Mouse (Mus musculus) brain, embryonic 18.5 days (tissue): ENCODE measurements around the gene Pip4k2b.

ENCODE experiments used
- DNase-seq: peaks from one replicate; pipeline ENCODE4 v3.0.0-alpha.2; 2012; ENCODE audit warnings: low read depth, low spot score

Pip4k2b gene

GRCm38 (mm10) chr11:97695712-97696401 is 48.6 kb downstream of the Pip4k2b start:
- DNase-seq: peak; percentile 28

DNA sequence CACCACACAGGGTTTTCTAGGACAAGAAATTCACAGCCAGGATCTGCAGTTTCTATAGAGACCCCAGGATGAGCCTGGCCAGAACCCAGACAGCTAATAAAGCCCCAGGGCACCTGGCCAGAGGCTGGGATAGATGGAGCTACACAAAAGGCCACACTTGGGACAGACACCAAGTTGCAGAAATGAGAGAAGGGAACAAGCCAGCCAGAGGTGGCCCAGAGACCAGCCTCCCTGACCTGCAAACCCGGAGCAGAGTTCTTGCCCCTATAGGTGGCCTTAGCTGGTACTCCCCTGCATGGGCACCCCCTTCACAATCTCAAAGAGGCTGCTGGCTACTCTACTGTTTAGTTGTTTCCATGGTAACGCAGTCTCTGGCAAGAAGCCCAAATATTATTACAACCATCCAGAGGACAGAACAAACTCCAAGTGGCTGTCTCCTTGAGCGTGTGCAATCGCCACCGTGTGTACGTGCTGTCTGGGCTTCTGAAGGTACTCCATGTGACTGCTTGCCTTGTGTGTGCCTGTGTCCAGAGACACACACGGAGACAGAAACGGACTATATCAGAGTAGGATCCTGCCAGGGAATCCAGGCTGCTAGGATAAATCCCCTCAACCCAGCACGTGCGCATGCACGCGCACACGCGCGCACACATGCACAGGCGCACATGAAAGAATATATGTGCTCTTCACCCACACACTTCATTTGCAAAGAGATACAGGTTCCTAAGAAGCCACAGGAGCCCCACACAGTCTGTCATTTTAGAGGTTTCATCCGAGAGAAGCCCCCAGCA is 49.4 kb downstream of the Pip4k2b start:
- peak; percentile 45 for DNase-seq

DNA sequence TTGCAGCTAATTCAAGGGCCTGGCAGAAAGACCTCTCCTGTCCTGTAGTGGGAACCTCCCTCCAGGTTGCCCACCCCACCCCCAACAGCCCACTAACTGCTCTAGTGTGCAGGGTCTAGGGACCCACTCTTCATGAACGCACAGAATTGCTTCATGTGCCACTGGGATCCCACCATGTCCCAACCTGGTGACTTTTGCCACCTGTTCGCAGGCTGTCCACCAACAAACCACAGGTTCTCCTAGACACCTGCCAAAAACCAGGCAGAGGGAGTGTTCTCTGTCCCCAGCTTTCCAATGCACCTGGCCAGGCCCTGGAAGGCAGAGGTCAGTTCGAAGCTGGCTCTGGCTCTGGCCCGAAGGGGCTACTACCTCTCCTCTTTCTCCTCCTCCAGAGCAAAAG is 50.1 kb downstream of the Pip4k2b start:
- no peak for DNase-seq

- no peak for DNase-seq
Measured at GRCm38 (mm10) chr11:97689861-97690260, 54.6 kb downstream of the Pip4k2b start.

DNA sequence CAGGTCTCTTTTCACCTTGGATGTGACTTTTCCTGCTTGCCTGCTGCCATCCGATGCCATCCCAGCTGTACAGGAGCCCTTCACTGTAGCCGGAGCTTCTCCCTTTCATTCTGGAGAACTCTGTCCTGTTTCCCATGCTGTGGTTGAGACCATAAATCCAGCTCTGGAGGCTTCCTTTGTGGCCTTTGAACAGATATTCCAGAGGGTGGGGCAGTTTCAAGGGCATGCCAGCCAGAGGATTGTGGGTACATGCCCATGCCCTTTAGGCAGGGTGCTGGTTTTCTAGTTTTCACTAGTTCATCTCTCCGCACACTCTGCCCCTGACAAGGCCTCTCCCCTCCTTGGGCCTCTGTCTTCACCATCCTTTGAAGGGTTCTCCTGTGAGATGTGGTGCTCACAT is 57.4 kb downstream of the Pip4k2b start:
- DNase-seq: no peak

DNA sequence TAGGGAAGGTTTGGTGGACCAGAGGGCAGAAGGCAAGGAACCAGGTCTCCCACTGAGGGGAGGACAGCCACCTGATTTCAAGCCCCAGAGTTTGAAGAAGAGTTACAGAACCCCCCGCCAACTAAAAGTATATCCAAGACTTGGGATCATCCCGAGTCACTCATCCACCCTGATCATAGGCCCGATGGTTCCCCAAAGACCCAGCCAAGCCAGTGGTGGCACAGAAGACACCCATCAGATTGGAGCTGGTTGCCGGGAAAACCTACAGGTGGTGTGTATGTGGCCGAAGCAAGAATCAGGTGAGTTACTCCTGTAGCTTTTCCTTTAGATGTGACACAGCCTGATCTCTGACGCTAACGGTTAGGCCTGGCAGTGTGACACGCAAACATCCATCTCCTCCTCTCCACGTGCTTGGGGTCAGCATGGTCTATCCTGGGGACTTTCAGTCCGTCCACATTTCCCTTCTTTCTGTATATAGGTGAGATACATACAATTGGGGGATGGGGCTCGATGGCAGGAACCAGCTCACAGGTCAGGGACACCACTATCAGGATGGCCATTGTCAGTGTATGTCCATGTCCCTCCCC is 58.1 kb downstream of the Pip4k2b start:
- no peak for DNase-seq

DNA sequence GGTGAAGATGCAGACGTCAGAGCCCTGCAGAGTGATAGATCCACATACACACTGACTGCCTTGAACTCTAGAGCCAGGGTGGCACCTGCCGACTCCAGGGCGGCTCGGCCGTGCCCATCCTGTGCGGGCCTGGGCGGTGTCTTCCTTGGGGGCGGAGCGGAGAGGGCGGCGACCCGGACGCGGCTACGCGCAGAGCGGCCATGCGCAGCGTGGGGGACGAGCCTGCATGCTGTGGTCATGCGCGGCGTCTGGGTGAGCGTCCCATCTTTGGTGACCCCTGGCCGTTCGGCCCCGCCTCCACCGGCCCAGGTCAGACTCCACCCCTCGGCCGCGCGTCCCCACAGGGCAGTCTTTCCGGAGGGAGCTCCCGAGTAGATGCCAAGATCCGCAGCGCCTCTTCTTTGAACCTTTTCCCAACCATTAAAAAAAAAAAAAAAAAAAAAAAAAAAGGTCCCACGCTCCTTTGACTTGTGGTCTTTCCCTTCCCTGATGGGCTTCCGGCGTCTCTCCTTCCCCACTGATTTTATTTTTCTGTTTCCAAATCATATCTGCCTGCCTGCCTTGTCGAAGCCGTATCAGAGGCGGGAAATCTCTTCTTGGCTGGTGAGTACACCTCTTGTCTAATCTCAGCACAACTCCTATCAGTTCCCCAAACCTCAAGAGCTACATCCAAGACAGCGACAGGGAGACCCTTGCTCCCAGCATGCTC is 58.7 kb downstream of the Pip4k2b start, which contains the start of gene Cisd3:
TSS of gene Cisd3 (plus strand) at position 214 of the 709 bp plus-strand sequence.
- DNase-seq: no peak

- no peak for DNase-seq
Measured at GRCm38 (mm10) chr11:97684766-97685165, 59.7 kb downstream of the Pip4k2b start.

DNA sequence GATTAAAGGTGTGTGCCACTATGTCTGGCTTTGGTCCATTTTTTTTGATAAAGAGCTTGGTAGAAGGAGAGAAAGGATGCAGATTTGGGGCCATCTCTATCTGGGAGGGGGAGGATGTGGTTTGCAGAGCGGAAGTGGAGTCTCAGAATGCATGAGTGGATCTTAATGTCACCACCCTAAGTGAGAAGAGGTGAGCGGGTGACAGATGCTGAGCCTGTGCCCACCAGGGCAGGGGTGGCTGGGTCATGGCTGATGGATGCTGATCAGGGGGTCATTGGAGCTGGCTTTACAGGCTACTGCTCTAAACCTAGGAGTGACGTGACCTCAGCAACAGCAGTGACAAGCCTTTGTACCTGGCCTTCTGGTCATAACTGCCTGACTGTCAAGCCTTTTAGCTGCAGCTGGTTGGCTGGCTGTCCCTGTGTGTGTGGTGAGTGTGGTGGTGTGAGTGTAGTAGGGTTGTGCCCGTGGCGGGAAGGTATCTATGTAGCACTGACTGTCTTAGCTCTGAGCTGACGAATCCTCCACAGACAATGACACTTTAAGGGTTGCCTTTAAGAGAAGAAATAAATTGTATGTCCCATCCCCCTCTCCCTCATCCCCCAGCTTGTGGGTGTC is 60.3 kb downstream of the Pip4k2b start:
- DNase-seq: no peak

DNA sequence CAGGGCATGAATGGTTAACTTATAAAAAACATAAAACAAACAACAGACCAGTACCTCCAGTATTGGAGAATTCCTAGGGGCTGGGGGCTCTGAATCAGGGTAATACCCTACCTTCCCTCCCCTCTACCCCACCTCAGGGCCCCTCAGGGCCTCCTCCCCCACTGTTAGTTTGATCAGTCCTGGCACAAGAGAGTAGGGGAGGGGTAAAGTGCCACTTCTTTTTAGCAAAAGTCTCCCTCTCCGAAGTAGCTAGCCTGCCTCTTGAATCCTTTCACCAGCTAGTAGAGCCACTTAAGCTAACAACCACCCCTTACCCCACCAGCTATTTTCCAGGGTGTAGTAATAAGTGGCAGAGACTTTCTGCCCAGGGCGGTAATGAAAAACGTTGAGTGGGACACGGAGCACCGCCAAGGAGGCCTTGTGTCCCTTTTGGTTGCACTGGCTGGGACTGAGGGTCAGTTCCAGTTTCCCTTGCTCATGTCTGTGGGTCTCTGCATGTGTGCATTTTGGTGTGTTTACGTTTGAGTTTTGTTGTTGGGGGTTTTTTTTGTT is 61.9 kb downstream of the Pip4k2b start:
- DNase-seq: no peak

DNA sequence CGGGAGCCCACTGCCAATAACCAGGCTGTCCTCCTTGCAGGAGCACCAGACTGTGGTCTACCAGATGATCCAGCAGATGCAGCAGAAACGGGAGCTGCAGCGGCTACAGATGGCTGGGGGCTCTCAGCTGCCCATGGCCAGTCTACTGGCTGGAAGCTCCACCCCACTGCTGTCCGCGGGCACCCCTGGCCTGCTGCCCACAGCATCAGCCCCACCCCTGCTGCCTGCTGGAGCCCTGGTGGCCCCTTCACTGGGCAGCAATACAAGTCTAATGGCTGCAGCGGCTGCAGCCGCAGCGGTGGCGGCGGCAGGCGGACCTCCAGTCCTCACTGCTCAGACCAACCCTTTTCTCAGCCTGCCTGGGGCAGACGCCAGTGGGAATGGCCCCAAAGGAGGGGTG is 64.1 kb downstream of the Pip4k2b start:
- no peak for DNase-seq

DNA sequence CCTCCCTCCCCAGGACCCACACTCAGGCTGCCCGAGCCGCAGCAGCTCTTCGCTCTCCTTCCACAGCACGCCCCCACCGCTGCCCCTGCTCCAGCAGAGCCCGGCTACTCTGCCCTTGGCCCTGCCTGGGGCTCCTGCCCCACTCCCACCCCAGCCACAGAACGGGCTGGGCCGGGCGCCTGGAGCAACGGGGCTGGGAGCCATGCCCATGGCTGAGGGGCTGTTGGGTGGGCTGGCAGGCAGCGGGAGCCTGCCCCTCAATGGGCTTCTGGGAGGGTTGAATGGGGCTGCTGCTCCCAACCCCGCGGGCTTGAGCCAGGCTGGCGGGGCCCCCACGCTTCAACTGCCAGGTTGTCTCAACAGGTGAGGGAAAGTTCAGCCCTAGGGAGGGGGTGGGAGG is 66.2 kb downstream of the Pip4k2b start:
- DNase-seq: no peak

DNA sequence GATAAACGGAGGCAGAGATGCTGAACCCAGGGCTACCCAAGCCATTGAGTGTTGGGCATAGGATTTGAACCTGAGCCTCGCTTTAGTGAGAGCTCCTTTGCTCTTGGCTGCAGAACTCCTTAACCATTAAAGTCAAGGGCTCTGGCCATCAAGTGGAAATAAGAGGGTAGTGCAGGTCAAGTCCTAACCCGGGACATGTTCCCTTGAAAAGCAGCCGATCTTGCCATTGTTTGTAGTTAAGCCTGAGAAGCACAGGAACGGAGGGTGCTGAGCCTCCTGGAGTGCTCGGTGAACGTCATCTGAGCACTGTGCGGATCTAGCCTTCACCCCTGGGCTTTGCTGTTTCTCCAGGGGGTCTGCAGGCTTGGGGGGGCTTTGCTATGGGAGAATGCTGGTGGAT is 66.7 kb downstream of the Pip4k2b start:
- DNase-seq: no peak

GRCm38 (mm10) chr11:97677381-97677780 is 67.1 kb downstream of the Pip4k2b start:
- DNase-seq: no peak

DNA sequence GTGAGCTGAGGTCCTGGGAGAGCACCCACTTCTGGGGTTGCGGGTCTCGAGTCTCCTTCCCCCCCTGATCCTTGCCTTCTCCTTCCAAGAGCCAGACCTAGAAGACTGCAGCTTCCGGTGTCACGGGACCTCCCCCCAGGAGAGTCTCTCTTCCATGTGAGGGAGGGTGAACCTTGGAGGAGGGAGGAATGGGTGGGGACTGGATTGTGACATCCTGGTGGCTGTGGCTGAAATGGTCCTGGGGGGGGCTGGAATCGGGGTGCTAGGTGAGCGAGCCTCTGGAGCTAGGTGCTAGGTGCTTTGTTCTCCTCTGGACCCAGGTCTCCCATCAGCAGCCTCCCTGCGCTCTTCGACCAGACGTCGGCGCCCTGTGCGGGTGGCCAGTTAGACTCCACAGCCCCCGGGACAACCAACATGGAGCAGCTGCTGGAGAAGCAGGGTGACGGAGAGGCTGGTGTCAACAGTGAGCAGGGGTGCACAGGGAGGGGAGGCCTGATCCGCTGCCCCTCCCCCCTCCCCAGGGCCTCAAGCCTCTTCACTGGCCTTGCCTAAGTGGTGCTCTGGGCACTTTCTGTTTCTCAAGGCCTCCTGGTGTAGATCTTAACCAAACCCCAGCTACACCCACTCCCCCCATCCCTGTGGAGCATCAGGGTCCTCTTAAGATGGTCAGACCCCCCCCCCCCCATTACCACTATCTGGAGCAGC is 68.3 kb downstream of the Pip4k2b start:
- DNase-seq: no peak

DNA sequence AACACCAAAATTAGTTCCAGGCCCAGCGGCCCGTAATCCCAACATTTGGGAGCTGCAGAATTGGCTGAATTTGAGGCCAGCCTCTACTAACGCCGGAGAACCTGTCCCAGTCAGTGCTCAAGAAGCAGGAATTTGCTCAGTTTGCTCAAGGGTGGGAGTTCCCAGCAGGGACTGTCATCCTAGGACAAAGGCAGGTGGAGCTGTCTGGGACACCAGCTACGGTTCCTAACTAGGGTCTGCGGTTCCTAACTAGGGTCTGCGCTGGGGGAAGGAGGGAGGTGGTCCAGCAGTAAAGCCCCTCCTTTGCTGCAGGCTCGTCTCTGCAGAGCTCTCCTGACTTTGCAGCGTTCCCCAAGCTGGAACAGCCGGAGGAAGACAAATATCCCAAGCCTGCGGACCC is 71.4 kb downstream of the Pip4k2b start:
- DNase-seq: no peak

- no peak for DNase-seq
Measured at GRCm38 (mm10) chr11:97671177-97671527, 73.4 kb downstream of the Pip4k2b start.

- DNase-seq: no peak
Measured at GRCm38 (mm10) chr11:97670234-97671176, 74.0 kb downstream of the Pip4k2b start.

DNA sequence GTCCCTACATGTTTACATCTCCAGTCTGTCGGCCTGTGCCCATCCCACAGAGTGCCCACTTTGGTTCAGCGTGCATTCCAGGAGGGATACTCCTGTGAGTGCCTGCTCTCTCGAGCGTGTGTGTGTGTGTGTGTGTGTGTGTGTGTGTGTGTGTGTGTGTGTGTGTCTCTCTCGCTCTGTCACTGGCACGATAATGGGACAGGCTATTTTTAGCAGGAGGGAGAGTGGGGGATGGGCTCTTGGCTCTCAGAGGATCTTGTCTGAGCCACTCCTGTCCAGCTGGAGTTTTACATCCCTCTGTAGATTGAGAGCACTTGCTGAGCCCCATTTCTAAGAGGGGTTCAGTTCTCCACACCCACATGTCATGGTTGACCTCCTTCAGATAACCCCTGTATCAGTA is 74.7 kb downstream of the Pip4k2b start:
- no peak for DNase-seq

- DNase-seq: no peak
Measured at GRCm38 (mm10) chr11:97669268-97669667, 75.2 kb downstream of the Pip4k2b start.
